Mouse (Mus musculus) regulatory T cell (primary cell): ENCODE measurements around the gene CK137956.

Source experiments
- in situ Hi-C: fragments of 300-600 bp; cut with MboI, MseI; formaldehyde crosslinking; loops from one replicate; pipeline ENCODE4 v1.15.1; 2025; ENCODE audit warnings: high pct_unique_total_duplicates

CK137956 gene

DNA sequence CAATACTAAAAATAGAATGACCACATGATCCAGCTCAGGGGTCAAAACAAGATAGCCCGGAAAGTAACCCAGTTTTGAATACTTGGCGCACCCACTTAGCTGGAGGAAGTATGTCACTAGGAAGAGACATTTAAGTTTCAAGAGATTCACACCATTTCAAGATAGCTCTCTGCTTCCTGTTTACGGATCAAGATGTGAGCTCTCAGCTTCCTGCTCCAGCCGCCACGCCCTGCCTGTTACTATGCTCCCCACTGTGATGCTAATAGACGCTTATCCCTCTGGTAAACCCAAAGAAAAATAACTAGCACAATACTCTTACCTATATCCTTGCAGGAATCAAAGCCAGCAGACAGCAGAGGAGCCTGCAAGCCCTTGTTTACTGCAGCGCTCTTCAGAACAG is 57.2 kb downstream of the CK137956 start:
- in situ Hi-C loops, result no loop called here

DNA sequence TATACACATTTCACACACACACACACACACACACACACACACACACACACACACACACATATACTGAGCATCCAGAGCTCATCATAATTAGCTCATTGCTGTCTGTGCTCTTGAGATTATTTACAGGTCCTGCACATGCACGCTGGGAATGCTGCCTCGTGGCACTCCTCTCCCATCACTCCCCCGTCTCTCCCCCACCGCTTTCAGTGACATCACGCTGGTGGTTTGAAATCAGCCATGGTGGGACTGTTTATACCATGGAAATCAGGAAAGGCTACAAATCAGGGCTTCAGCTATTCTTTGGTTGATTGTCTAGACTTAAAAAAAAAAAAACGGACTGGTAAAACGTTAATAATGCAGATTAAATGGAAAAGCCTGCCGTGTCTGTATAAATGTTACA is 63.6 kb downstream of the CK137956 start:
- in situ Hi-C loops, result no loop called here

DNA sequence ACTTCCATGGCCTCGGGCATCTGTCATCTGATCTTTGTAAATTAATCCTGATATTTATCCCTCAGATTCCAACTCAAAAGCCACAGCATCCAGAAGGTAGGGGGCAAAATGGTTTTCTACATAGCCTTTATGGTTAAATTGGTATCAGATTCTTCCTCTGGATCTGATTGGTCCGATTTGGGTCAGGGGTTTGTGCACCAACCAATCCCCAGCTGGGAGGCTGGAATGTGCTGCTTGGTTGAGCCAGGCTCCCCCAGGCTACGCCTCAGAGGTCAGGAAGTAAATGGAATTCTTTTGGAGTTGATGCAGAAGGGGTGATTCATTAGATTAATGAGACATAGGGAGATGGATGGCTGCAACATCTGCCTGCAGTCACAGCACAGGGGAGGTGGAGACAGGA is 66.8 kb downstream of the CK137956 start:
- in situ Hi-C loops, result no loop called here

DNA sequence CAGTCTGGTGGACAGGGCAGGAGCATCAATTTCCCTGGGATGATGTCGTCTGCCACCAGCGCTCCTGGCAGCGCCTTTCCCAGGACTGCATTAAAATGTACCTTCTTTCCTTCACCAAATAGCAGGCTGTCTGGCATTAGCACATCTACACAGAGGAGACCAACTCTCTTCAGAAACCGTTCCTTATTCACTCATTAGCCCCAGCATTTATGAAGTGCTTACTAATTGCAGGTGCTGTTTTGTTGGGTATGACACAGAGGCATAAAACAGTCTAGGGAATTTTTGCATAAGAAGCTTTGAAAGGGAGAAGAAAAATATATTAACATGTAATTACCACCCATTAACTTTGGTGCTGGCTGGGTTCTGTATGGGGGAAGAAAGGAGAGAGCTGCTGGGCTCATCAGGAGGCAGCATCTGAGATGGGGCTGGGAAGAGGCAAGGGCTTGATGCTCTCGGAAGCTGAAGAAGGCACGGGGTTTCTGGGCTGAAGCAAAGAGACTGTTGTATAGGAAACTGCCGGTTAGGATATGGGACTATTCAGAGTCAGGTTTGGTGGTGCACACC is 69.8 kb downstream of the CK137956 start:
- in situ Hi-C loops, result no loop called here

DNA sequence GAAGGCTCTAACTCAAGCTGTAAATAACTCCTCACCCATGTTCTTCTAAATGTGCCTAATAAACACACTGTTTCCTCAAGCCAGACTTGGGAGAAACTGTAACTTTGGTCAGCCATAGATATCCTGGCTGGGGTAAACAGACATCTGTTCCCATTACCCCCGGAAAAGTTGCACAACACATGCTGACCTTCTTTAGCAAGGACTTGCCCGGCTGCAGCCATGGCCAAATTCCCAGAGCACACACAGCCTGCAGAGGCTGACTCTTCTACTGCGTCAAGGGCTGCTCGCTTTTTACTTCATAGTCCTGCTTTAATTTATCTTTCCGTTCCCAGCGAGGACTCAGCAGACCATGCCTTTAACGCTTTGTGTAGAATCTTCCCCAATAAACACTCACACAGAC is 81.7 kb downstream of the CK137956 start:
- in situ Hi-C loops, result no loop called here

DNA sequence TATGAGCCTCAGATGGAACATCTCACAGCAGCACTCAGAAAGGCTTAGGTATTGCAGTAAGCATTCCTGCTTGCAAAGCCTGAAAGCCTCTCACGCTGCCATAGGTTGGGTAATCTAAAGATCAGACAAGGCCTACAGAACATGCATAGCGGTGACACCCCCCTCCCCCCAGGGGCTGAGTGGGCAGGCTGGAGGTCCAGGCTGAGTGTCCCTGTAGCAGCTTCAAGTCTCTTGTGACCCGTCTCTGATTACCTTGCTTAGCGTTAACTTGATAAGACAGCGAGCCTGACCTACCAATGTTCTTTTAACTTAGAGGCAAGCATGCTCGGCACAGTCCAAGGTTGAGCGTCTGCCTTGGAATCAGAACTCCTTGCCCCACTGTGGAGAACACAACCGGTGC is 91.8 kb downstream of the CK137956 start:
- in situ Hi-C loops, result no loop called here
